Mouse (Mus musculus): ENCODE data around the gene Parp14. TPM values are rescaled to one million over a fixed set of nuclear protein-coding genes. Genes with fewer than 3 reads are reported as not detected.

Gene Parp14
- total and polyA plus RNA-seq, 3 experiments: 1.2 to 1.5 TPM; not detected in 1

- TF ChIP-seq BHLHE40 (IDR thresholded peaks at IDR 0.05; ENCODE audit: borderline replicate concordance, low read depth, low read length) (no peak), MAFK (IDR thresholded peaks at IDR 0.05; ENCODE audit: borderline replicate concordance, low read depth, low read length) (no peak), RAD21 (IDR thresholded peaks at IDR 0.05; ENCODE audit: low read depth, low read length) (peak; percentile 43), HCFC1 (IDR thresholded peaks at IDR 0.05; ENCODE audit: low read depth, low read length) (no peak), NELFE (IDR thresholded peaks at IDR 0.05; ENCODE audit: low read depth, low read length) (no peak), SMC3 (IDR thresholded peaks at IDR 0.05; ENCODE audit: low read depth, low read length) (peak; percentile 1; the same call in 1 of the 2 replicates), MXI1 (IDR thresholded peaks at IDR 0.05; ENCODE audit: low read depth, low read length) (no peak), UBTF (IDR thresholded peaks at IDR 0.05; ENCODE audit: borderline replicate concordance, insufficient read depth, low read depth, low read length) (no peak), TBP (IDR thresholded peaks at IDR 0.05; ENCODE audit: low read depth, low read length) (no peak), EP300 (IDR thresholded peaks at IDR 0.05; ENCODE audit: low read depth in 1 of 2, low read length in 2 of 2) (no peak)
- Histone ChIP-seq H3K9me3 (replicated peaks; ENCODE audit: insufficient read depth, low read length) (no peaks in the 10 kb centered on the region), H3K4me1 (ENCODE audit: control insufficient read depth in 1 of 2, insufficient read depth in 2 of 2, low read length in 2 of 2) (peaks cover 0 to 6% of the 10 kb centered on the region in 2 experiments; a peak in 2 of 4 replicates), H3K79me2 (ENCODE audit: control insufficient read depth, insufficient read depth, low read length, poor library complexity) (no peaks in the 10 kb centered on the region), H3K9ac (ENCODE audit: control insufficient read depth, low read depth, low read length, poor library complexity, severe bottlenecking) (peak overlapping the region; percentile 7), H3K36me3 (ENCODE audit: control insufficient read depth in 1 of 2, insufficient read depth in 2 of 2, low read length in 2 of 2) (peaks cover 0 to 4% of the 10 kb centered on the region in 2 experiments; a peak in 1 of 4 replicates), H3K27ac (ENCODE audit: control insufficient read depth, low read depth, low read length) (peak overlapping the region; percentile 95; the same call in 1 of the 2 replicates), H3K27me3 (ENCODE audit: control insufficient read depth in 1 of 2, insufficient read depth in 2 of 2, low read length in 2 of 2) (no peaks in the 10 kb centered on the region; a peak in 1 of 4 replicates), H3K4me3 (ENCODE audit: control insufficient read depth in 1 of 2, insufficient read depth in 1 of 2, low read depth in 2 of 2, low read length in 2 of 2) (peak overlapping the region; percentile 73 to 76)
- DNase-seq (ENCODE audit: low read depth, low spot score): peak; percentile 54
Observed at GRCm38 (mm10) chr16:35888910-35889309, 17.6 kb upstream of the Parp14 start.

- Histone ChIP-seq H3K79me2 (ENCODE audit: control insufficient read depth, insufficient read depth, low read length, poor library complexity) (no peaks in the 10 kb centered on the region), H3K27ac (ENCODE audit: control insufficient read depth, low read depth, low read length) (peak overlapping the region; percentile 95), H3K4me1 (ENCODE audit: control insufficient read depth in 1 of 2, insufficient read depth in 2 of 2, low read length in 2 of 2) (peaks cover 0 to 6% of the 10 kb centered on the region in 2 experiments; a peak in 2 of 4 replicates), H3K36me3 (ENCODE audit: control insufficient read depth in 1 of 2, insufficient read depth in 2 of 2, low read length in 2 of 2) (peaks cover 0 to 4% of the 10 kb centered on the region in 2 experiments; a peak in 1 of 4 replicates), H3K9ac (ENCODE audit: control insufficient read depth, low read depth, low read length, poor library complexity, severe bottlenecking) (peak overlapping the region; percentile 82), H3K9me3 (replicated peaks; ENCODE audit: insufficient read depth, low read length) (no peaks in the 10 kb centered on the region), H3K27me3 (ENCODE audit: control insufficient read depth in 1 of 2, insufficient read depth in 2 of 2, low read length in 2 of 2) (no peaks in the 10 kb centered on the region), H3K4me3 (ENCODE audit: control insufficient read depth in 1 of 2, insufficient read depth in 1 of 2, low read depth in 2 of 2, low read length in 2 of 2) (peak overlapping the region; percentile 73 to 76)
- peak; percentile 16 to 88; a peak in 2 of 4 replicates for TF ChIP-seq POLR2A (IDR thresholded peaks at IDR 0.05; ENCODE audit: control insufficient read depth in 1 of 2, insufficient read depth in 1 of 2, low read depth in 1 of 2, low read length in 2 of 2, poor library complexity in 1 of 2)
- peak; percentile 82; the same call in 1 of the 2 replicates for TF ChIP-seq ZMIZ1 (IDR thresholded peaks at IDR 0.05; ENCODE audit: low read depth, low read length)
- peak; percentile 72 for TF ChIP-seq NRF1 (IDR thresholded peaks at IDR 0.05; ENCODE audit: insufficient read depth, low read depth, low read length, poor library complexity, severe bottlenecking)
- no peak for TF ChIP-seq ZKSCAN1 (IDR thresholded peaks at IDR 0.05; ENCODE audit: low read depth, low read length)
- no peak for TF ChIP-seq MYC (IDR thresholded peaks at IDR 0.05; ENCODE audit: low read depth, low read length)
- no peak for TF ChIP-seq RAD21 (IDR thresholded peaks at IDR 0.05; ENCODE audit: low read depth, low read length)
- no peak for TF ChIP-seq E2F4 (IDR thresholded peaks at IDR 0.05; ENCODE audit: borderline replicate concordance, low read depth, low read length)
- peak; percentile 86 for TF ChIP-seq TBP (IDR thresholded peaks at IDR 0.05; ENCODE audit: low read depth, low read length)
- TF ChIP-seq HCFC1 (IDR thresholded peaks at IDR 0.05; ENCODE audit: low read depth, low read length): peak; percentile 53; the same call in 1 of the 2 replicates
- TF ChIP-seq NELFE (IDR thresholded peaks at IDR 0.05; ENCODE audit: low read depth, low read length): peak; percentile 77
- TF ChIP-seq SIN3A (IDR thresholded peaks at IDR 0.05; ENCODE audit: low read length): peak; percentile 73
- TF ChIP-seq POLR2AphosphoS2 (IDR thresholded peaks at IDR 0.05; ENCODE audit: low read length): peak; percentile 91
- TF ChIP-seq ETS1 (IDR thresholded peaks at IDR 0.05; ENCODE audit: low read depth, low read length): peak; percentile 55; the same call in 1 of the 2 replicates
- TF ChIP-seq MXI1 (IDR thresholded peaks at IDR 0.05; ENCODE audit: low read depth, low read length): peak; percentile 45; the same call in 1 of the 2 replicates
- TF ChIP-seq TCF12 (IDR thresholded peaks at IDR 0.05; ENCODE audit: low read depth, low read length): peak; percentile 42; the same call in 1 of the 2 replicates
- peak; percentile 89; the same call in 1 of the 2 replicates for TF ChIP-seq POLR2AphosphoS5 (IDR thresholded peaks at IDR 0.05; ENCODE audit: borderline replicate concordance, low read depth, low read length)
- peak; percentile 96 for DNase-seq (ENCODE audit: low read depth, low spot score)
Observed at GRCm38 (mm10) chr16:35888174-35888573, 16.8 kb upstream of the Parp14 start.

All from MEL (cell line).